Mouse (Mus musculus) cortical plate, adult 2 months (tissue): ENCODE data around the gene Gm11985.

Experiments
- CTCF ChIP-seq: fragments of 200-500 bp; IDR thresholded peaks from 2 replicates; pipeline ENCODE4 v1.5.1; 2011; ENCODE audit warnings: mild to moderate bottlenecking, control low read depth, low read length; ENCODE audit not compliant: insufficient read depth; ENCODE audit errors: extremely low read depth
- POLR2A ChIP-seq: fragments of 200-500 bp; IDR thresholded peaks from 2 replicates; pipeline ENCODE4 v1.6.1; 2011; ENCODE audit warnings: mild to moderate bottlenecking, low read length, control low read depth; ENCODE audit not compliant: insufficient read depth; ENCODE audit errors: extremely low read depth

DNA sequence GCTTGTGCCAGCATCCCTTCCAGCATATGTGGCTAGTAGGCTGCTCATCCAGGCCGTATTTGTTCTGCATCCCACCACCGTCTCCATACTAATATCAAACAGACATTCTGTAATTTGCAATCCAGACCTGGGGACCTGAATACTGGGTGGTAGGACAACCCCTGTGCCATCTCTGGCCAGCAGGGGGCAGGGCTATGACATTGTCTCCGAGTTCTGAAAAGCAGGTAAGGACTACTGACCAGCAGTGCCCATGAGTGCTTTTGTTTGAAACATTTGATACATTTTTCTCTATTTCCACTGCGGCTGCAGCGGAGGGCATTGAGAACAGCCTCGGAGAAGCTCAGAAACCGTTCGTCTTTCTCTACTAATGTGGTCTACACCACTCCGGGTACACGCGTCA is 44.0 kb downstream of the Gm11985 start:
- peak; percentile 39; the same call in 1 of the 2 replicates for TF ChIP-seq CTCF
- TF ChIP-seq POLR2A: no peak
